Mouse (Mus musculus): Measurements from ENCODE around the gene Gatad2b. TPM values are rescaled to one million over a fixed set of nuclear protein-coding genes. Genes with fewer than 3 reads are reported as not detected.
A peak's percentile ranks its signal among the peaks of the same experiment; 100 is the strongest.

The Gatad2b gene
- polyA plus RNA-seq, 1 experiment, result 70.0 TPM

DNA sequence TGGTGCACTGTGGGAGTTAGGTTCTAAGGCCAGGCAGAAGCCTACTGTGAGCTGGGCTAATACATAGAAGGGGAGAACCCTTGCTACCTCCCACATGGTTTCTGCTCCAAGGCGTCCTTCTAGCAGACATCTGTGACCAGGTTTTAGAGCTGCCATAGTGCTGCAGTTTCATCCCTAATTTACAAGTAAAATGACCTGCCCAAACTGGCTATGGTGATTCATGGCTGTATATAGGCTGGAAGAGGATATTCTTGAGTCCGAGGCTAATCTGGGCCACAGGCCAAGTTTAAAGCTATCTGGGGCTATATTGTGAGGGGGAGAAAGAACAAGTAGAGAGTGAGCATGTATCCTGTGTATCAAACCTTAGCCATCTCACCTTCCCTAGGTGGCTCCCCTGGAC lies 76.1 kb downstream of the Gatad2b start:
- Histone ChIP-seq H3K4me1 (ENCODE audit: control insufficient read depth, insufficient read depth, low read length) (peaks cover 1% of the 10 kb centered on the region), H3K4me3 (ENCODE audit: insufficient read depth, low read length) (no peak overlapping the region), H3K27ac (ENCODE audit: insufficient read depth, low read length) (no peak overlapping the region)
- TF ChIP-seq CTCF (IDR thresholded peaks at IDR 0.05; ENCODE audit: borderline replicate concordance, insufficient read depth, low read length) (no peak), POLR2A (IDR thresholded peaks at IDR 0.05; ENCODE audit: low read depth, low read length) (no peak)

DNA sequence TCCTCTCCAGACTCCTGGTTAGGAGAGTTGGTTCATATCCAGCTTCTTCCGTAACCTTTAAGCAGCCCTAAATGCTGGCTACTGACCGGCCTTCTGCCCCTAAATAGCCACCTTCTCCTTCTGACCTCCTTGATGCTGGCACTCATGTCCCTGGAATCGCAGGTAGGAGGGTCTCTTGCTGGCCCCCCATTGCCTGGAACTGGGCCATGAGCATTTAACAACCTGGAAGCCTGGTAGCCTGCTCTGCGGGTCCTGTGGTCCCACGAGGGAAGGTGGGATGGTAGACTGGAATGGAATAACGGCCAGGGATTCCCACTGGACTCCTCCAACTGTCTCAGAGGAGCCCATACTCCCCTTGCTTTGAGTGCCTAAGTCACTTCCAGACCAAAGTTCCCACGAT lies 78.9 kb downstream of the Gatad2b start:
- Histone ChIP-seq H3K27ac (ENCODE audit: insufficient read depth, low read length) (no peak overlapping the region), H3K4me1 (ENCODE audit: control insufficient read depth, insufficient read depth, low read length) (peaks cover 5% of the 10 kb centered on the region), H3K4me3 (ENCODE audit: insufficient read depth, low read length) (no peak overlapping the region)
- TF ChIP-seq CTCF (IDR thresholded peaks at IDR 0.05; ENCODE audit: borderline replicate concordance, insufficient read depth, low read length) (no peak), POLR2A (IDR thresholded peaks at IDR 0.05; ENCODE audit: low read depth, low read length) (no peak)

DNA sequence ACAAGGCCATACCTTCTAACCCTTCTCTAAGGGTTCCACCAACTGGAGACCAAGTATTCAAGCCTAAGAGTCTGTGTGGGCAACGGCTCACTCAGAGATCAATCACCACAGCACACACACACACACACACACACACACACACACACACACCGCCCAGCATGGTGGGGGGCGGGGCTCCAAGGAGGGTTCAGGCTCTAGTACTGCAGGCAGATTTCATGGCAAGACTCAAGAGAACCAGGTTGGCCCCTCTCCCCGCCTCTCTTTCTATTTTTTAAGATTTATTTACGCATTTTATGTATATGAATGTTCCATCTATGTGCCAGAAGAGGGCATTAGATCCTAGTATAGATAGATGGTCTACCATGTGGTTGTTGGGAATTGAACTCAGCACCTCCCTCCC lies 79.8 kb downstream of the Gatad2b start:
- Histone ChIP-seq H3K4me1 (ENCODE audit: control insufficient read depth, insufficient read depth, low read length) (peaks cover 5% of the 10 kb centered on the region), H3K27ac (ENCODE audit: insufficient read depth, low read length) (no peak overlapping the region), H3K4me3 (ENCODE audit: insufficient read depth, low read length) (no peak overlapping the region)
- TF ChIP-seq CTCF (IDR thresholded peaks at IDR 0.05; ENCODE audit: borderline replicate concordance, insufficient read depth, low read length) (no peak), POLR2A (IDR thresholded peaks at IDR 0.05; ENCODE audit: low read depth, low read length) (no peak)

DNA sequence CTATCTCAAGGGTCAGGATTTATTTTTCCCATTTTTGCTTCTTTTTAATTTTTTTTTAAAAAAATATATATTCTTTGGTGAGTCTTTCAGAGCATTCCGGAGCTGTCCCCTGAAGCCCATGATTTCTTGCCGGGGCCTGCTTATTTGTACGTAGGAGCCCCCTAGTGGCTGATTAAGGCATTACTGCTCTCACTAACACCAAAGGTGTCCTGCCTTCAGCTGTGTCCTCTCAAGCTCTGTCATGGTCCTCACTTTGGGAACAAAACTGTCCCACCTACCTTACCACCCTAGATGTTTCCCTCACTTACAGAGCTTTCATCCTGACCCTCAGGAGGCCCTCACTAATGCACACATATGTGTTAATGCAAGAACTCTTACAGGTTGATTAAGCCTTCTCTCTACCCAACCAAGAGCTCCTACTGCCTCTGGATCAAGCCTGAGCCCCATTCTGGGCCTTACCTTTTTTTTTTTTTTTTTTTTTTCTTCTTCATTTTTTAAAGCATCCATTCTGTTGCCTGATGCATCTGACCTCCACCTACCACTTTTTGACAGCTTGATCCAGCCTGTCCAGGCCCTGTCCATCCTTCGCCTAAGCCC lies 80.6 kb downstream of the Gatad2b start:
- TF ChIP-seq POLR2A (IDR thresholded peaks at IDR 0.05; ENCODE audit: low read depth, low read length) (no peak), CTCF (IDR thresholded peaks at IDR 0.05; ENCODE audit: borderline replicate concordance, insufficient read depth, low read length) (0 out of 2 replicates have a peak, but pooled peaks have one; percentile 31)
- Histone ChIP-seq H3K4me1 (ENCODE audit: control insufficient read depth, insufficient read depth, low read length) (peaks cover 5% of the 10 kb centered on the region), H3K4me3 (ENCODE audit: insufficient read depth, low read length) (no peak overlapping the region), H3K27ac (ENCODE audit: insufficient read depth, low read length) (no peak overlapping the region)

DNA sequence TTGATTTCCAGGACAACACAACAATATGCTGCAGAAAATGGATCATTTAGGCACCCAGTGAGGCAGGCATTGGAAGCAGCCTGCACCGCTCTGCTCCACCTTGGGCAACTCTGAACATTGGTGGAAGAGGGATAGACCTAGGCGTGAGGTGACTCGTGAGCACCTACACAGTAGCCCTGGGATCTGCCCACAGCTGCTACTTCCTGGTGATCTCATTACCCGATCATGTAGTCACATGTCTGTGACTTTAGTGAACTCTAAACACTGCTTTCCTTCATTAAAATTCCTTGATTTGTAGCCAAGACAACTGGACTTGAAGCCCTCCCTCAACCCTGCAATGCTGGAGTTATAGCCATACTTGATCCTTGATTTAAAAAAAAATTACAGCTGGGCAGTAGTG lies 81.4 kb downstream of the Gatad2b start:
- no peak overlapping the region for H3K27ac ChIP-seq (ENCODE audit: insufficient read depth, low read length)
- peaks cover 5% of the 10 kb centered on the region for H3K4me1 ChIP-seq (ENCODE audit: control insufficient read depth, insufficient read depth, low read length)
- no peak overlapping the region for H3K4me3 ChIP-seq (ENCODE audit: insufficient read depth, low read length)
- TF ChIP-seq POLR2A (IDR thresholded peaks at IDR 0.05; ENCODE audit: low read depth, low read length) (no peak), CTCF (IDR thresholded peaks at IDR 0.05; ENCODE audit: borderline replicate concordance, insufficient read depth, low read length) (no peak)

GRCm38 (mm10) chr3:90375562-90376246 lies 82.7 kb downstream of the Gatad2b start:
- H3K27ac ChIP-seq (ENCODE audit: insufficient read depth, low read length), result no peak overlapping the region
- TF ChIP-seq POLR2A (IDR thresholded peaks at IDR 0.05; ENCODE audit: low read depth, low read length), result no peak
- no peak for TF ChIP-seq CTCF (IDR thresholded peaks at IDR 0.05; ENCODE audit: borderline replicate concordance, insufficient read depth, low read length)
- H3K4me1 ChIP-seq (ENCODE audit: control insufficient read depth, insufficient read depth, low read length), result peaks cover 5% of the 10 kb centered on the region
- no peak overlapping the region for H3K4me3 ChIP-seq (ENCODE audit: insufficient read depth, low read length)

GRCm38 (mm10) chr3:90376247-90376585 lies 83.2 kb downstream of the Gatad2b start:
- no peak overlapping the region for H3K27ac ChIP-seq (ENCODE audit: insufficient read depth, low read length)
- peaks cover 5% of the 10 kb centered on the region for H3K4me1 ChIP-seq (ENCODE audit: control insufficient read depth, insufficient read depth, low read length)
- TF ChIP-seq POLR2A (IDR thresholded peaks at IDR 0.05; ENCODE audit: low read depth, low read length), result no peak
- H3K4me3 ChIP-seq (ENCODE audit: insufficient read depth, low read length), result no peak overlapping the region

- TF ChIP-seq CTCF (IDR thresholded peaks at IDR 0.05; ENCODE audit: borderline replicate concordance, insufficient read depth, low read length) (no peak), POLR2A (IDR thresholded peaks at IDR 0.05; ENCODE audit: low read depth, low read length) (no peak)
- no peak overlapping the region for H3K4me3 ChIP-seq (ENCODE audit: insufficient read depth, low read length)
- peaks cover 5% of the 10 kb centered on the region for H3K4me1 ChIP-seq (ENCODE audit: control insufficient read depth, insufficient read depth, low read length)
- no peak overlapping the region for H3K27ac ChIP-seq (ENCODE audit: insufficient read depth, low read length)
Observed at GRCm38 (mm10) chr3:90378496-90378895, 85.5 kb downstream of the Gatad2b start.

- no peaks in the 10 kb centered on the region for H3K4me1 ChIP-seq (ENCODE audit: control insufficient read depth, insufficient read depth, low read length)
- no peak overlapping the region for H3K4me3 ChIP-seq (ENCODE audit: insufficient read depth, low read length)
- H3K27ac ChIP-seq (ENCODE audit: insufficient read depth, low read length), result no peak overlapping the region
- TF ChIP-seq POLR2A (IDR thresholded peaks at IDR 0.05; ENCODE audit: low read depth, low read length) (no peak), CTCF (IDR thresholded peaks at IDR 0.05; ENCODE audit: borderline replicate concordance, insufficient read depth, low read length) (no peak)
Observed at GRCm38 (mm10) chr3:90381727-90382126, 88.7 kb downstream of the Gatad2b start.

DNA sequence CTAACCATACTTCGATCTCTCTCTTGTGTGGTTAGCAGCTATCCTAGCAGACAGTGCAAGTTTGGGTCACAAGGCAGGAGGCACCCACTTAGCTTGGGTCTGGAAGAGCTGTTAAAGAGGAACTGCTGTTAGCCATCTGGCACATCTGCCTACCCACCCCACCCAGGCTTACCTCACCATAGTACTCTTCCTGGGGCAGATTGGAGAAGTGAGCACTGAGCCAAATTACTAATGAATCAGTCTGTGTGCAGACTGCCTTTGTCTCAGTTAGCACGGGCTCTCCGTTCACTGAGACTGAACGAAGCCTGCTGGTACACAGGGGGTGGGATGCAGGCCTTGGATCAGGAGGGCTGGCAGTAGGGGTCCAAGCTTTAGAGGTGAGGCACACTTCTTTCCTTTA lies 90.7 kb downstream of the Gatad2b start:
- no peak overlapping the region for H3K27ac ChIP-seq (ENCODE audit: insufficient read depth, low read length)

More for the DNA sequence above, 90.7 kb downstream of the Gatad2b start:
- no peak overlapping the region for H3K4me3 ChIP-seq (ENCODE audit: insufficient read depth, low read length)
- H3K4me1 ChIP-seq (ENCODE audit: control insufficient read depth, insufficient read depth, low read length), result no peaks in the 10 kb centered on the region
- TF ChIP-seq CTCF (IDR thresholded peaks at IDR 0.05; ENCODE audit: borderline replicate concordance, insufficient read depth, low read length) (no peak), POLR2A (IDR thresholded peaks at IDR 0.05; ENCODE audit: low read depth, low read length) (no peak)
